Mouse (Mus musculus) heart, adult 2 months (tissue): Measurements from ENCODE around the gene Agap1. TPM values are rescaled to one million over a fixed set of nuclear protein-coding genes. Genes with fewer than 3 reads are reported as not detected.

ENCODE experiments used
- DNase-seq, 2 experiments: peaks; one replicate each; pipeline ENCODE4 v3.0.0; 2021
- H3K27ac ChIP-seq: fragments of 200-600 bp; 2 replicates; pipeline ENCODE4 v1.8.1; 2022
- H3K27me3 ChIP-seq: fragments of 200-500 bp; 2 replicates; pipeline ENCODE4 v1.6.1; 2012; ENCODE audit warnings: mild to moderate bottlenecking, low read length, inconsistent platforms, mixed read lengths; ENCODE audit not compliant: control insufficient read depth, insufficient read depth
- H3K36me3 ChIP-seq: fragments of 200-500 bp; 2 replicates; pipeline ENCODE4 v1.6.1; 2012; ENCODE audit warnings: low read length, inconsistent platforms; ENCODE audit not compliant: control insufficient read depth, insufficient read depth
- H3K4me1 ChIP-seq: fragments of 200-500 bp; 2 replicates; pipeline ENCODE4 v1.6.1; 2011; ENCODE audit warnings: low read length; ENCODE audit not compliant: control insufficient read depth, insufficient read depth
- H3K4me3 ChIP-seq: fragments of 200-600 bp; 2 replicates; pipeline ENCODE4 v1.8.1; 2022
- H3K79me2 ChIP-seq: fragments of 200-500 bp; replicated peaks from 2 replicates; pipeline ENCODE4 v1.6.1; 2012; ENCODE audit warnings: mild to moderate bottlenecking, inconsistent platforms, low read length, moderate library complexity, mixed read lengths; ENCODE audit not compliant: control insufficient read depth, insufficient read depth
- H3K9ac ChIP-seq: fragments of 200-500 bp; 2 replicates; pipeline ENCODE4 v1.6.1; 2012; ENCODE audit warnings: low read depth, mild to moderate bottlenecking, control low read depth, inconsistent platforms, low read length, mixed read lengths
- CTCF ChIP-seq: fragments of 200-600 bp; IDR thresholded peaks from 2 replicates; pipeline ENCODE4 v1.8.1; 2022; ENCODE audit warnings: antibody characterized with exemption, mild to moderate bottlenecking, moderate library complexity
- EP300 ChIP-seq: fragments of 200-500 bp; IDR thresholded peaks from 2 replicates; pipeline ENCODE4 v1.6.1; 2011; ENCODE audit warnings: low read depth, low read length, control low read depth; ENCODE audit not compliant: insufficient read depth
- POLR2A ChIP-seq: fragments of 200-500 bp; IDR thresholded peaks from 2 replicates; pipeline ENCODE4 v1.6.1; 2011; ENCODE audit warnings: mild to moderate bottlenecking, low read depth, low read length, control low read depth; ENCODE audit not compliant: insufficient read depth
- WGBS: fragments of 180-500 bp; shearing (Covaris S2); methylation state at CpG from one replicate; pipeline ENCODE4 v1.1.7; 2018; 5-methylcytosine and 5-hydroxymethylcytosine counted together
- intact Hi-C: fragments of 180-260 bp; cut with DNase I; formaldehyde crosslinking; loops from one replicate; pipeline ENCODE4 v1.15.1; 2025
- polyA plus RNA-seq: library from polyadenylated mRNA; depleted of rRNA; stranded (reverse); fragments of >200 nt; gene quantifications from 2 replicates; pipeline ENCODE4 v1.2.3, GENCODE M21; 2012
- total RNA-seq, 2 experiments: library from RNA; stranded (reverse); gene quantifications; 2 replicates each; pipeline ENCODE4 v1.2.3; 2021

The Agap1 gene
- total and polyA plus RNA-seq, 3 experiments, result 11.4 to 62.1 (median 59.0) TPM

DNA sequence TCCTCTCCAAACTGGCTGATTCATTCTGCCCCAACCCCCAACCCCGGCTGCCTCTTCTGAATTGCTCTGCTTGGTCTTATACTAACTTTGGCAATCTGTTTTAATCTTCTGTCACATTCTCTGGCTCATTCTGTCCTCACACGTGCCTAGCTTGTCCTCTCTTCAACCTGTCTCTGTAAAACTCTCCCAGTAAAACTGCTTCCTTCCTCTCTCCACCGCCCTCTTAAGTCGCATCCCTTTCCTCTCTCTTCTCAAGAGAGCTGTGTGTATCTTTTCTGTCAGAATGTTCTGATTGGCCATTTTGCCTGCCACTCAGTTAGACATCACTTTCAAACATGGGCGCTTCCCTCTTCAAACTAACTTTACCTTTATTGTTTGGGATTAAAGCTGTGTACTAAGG is 346.9 kb downstream of the Agap1 start:
- Histone ChIP-seq H3K4me1 (no peaks in the 10 kb centered on the region), H3K27me3 (no peaks in the 10 kb centered on the region), H3K79me2 (no peaks in the 10 kb centered on the region), H3K36me3 (no peaks in the 10 kb centered on the region), H3K27ac (no peak overlapping the region), H3K9ac (no peak overlapping the region), H3K4me3 (no peak overlapping the region)
- 55% methylated on average over 5 of the region's 5 CpGs for WGBS
- no peak for TF ChIP-seq EP300
- TF ChIP-seq CTCF, result no peak
- no peak for TF ChIP-seq POLR2A
- intact Hi-C loops, result no loop called here
- DNase-seq, result no peak

DNA sequence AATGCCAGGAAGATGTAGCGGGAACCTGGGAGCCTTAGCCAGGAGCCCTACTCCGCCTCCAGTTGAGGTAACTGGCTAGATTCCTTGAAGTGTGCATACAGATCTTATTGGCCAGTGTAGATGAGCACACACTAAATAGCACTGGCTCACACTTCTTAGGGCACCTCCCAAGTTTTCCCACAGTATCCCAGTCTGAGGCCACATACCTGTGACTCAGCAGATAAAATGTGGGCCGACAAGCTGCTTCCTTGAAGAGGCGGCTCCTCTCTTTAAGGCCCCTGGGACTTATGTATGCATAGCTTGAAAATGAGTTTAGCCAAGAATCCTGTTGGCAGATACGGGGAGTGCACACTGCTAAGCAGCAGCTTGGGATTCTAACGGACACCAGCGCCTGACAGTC is 350.4 kb downstream of the Agap1 start:
- Histone ChIP-seq H3K36me3 (no peaks in the 10 kb centered on the region), H3K27me3 (no peaks in the 10 kb centered on the region), H3K4me3 (no peak overlapping the region), H3K4me1 (no peaks in the 10 kb centered on the region), H3K9ac (no peak overlapping the region), H3K79me2 (no peaks in the 10 kb centered on the region), H3K27ac (no peak overlapping the region)
- intact Hi-C loops, result no loop called here
- TF ChIP-seq CTCF, result no peak
- no peak for TF ChIP-seq EP300
- DNase-seq, result no peak
- 79% methylated on average over 7 of the region's 7 CpGs for WGBS

DNA sequence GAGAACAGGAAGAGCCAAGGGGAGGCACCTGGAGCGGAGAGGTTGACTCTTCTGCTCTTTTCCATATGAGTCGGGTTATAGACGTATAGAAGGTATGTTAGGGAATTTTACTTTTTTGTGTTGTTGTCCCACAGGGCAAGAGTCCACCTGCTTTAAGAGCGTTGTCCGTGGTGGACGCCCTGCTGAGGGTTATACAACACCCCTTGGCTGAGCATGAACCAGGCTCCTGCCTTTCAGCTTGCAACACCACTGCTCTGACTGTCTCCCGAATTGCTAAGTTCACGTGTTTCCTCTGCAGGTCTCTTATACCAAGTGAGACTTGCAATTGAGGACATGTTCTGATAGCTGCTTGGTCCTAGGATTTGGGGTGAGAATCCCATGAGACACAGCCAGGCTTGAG is 358.2 kb downstream of the Agap1 start:
- H3K79me2 ChIP-seq, result no peaks in the 10 kb centered on the region
- H3K36me3 ChIP-seq, result no peaks in the 10 kb centered on the region
- 91% methylated on average over 8 of the region's 8 CpGs for WGBS
- no peak for TF ChIP-seq POLR2A
- TF ChIP-seq EP300, result no peak
- no peak overlapping the region for H3K27ac ChIP-seq
- H3K4me3 ChIP-seq, result no peak overlapping the region
- no peaks in the 10 kb centered on the region for H3K4me1 ChIP-seq
- intact Hi-C loops, result no loop called here
- DNase-seq, result no peak
- H3K9ac ChIP-seq, result no peak overlapping the region
- H3K27me3 ChIP-seq, result no peaks in the 10 kb centered on the region

DNA sequence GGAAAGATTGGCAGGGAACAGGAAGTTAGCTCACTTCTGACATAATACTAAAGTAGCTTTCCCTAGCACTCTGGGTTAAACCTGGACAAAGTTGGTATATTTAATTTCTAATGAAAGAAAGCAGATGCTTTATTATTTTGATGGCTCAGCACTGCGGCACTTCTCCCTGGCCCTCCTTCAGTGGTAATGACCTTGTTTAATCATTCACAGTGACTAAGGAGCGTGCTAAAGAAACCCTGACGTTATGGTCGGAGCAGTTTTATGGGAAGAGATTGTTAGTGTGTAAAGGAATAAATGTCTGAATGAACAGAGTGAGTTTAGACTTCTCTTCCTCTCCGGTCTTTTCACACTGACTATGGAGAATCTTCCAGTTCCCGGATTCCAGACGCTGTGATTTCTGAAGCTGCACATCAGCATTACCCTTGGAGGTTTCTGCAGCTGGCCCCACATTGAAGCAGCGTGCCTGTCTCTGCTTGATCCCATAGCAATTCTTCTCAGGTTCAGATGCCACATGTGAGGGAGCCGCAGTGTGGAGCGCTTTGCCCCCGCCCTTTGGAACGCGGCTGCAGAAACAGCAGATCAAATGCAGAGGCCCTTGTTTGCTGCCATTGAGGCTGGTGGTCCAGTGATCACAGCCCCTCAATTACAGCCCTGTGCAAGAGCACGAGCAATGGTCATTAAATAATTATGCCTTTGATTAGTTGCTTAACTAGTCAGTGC is 362.0 kb downstream of the Agap1 start:
- Histone ChIP-seq H3K9ac (no peak overlapping the region), H3K27ac (no peak overlapping the region), H3K4me3 (no peak overlapping the region), H3K79me2 (no peaks in the 10 kb centered on the region), H3K36me3 (no peaks in the 10 kb centered on the region), H3K27me3 (no peaks in the 10 kb centered on the region), H3K4me1 (no peaks in the 10 kb centered on the region)
- DNase-seq, result no peak
- intact Hi-C loops, result no loop called here
- 93% methylated on average over 14 of the region's 14 CpGs for whole genome bisulfite sequencing
- TF ChIP-seq CTCF, result no peak
- no peak for TF ChIP-seq POLR2A
- no peak for TF ChIP-seq EP300

DNA sequence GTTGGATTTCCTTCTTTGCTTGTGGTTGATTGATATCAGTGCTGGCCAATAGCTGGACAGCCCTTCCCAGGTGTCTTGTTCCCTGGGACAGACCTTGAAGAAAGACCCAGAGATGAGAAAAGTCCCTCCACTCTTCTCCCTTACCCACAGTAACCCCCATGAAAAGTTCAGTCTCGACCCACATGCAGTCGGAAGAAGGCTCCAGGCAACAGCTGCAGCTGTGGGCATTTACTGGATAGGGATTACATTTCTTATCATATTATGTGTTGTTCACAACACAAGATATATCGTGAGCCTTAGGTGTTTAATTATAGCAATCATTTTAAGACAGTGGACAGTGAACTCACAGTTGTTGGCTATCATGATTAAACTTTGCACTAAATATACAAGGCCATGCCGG is 367.2 kb downstream of the Agap1 start:
- H3K79me2 ChIP-seq, result no peaks in the 10 kb centered on the region
- 87% methylated on average over 4 of the region's 4 CpGs for WGBS
- intact Hi-C loops, result no loop called here

DNA sequence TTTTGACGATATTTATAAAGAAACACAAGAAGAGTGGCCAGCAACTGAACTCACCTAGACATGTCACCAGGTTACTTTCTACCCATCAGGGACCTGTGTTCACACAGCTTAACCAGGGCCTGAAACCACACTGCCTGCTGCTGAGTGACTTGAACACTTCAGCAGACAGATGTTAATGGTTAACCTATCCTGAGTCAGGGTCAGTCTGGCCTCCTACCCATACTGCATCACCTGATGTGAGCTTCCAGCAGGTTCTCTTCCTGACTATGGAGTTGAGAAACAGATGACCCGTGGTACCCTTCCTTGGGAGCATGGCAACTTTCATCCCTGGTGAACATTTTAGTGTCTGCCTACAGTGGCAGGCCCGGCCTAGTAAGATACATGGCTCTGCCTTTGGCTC is 367.8 kb downstream of the Agap1 start:
- intact Hi-C loops, result no loop called here
- Histone ChIP-seq H3K27ac (no peak overlapping the region), H3K4me3 (no peak overlapping the region), H3K27me3 (no peaks in the 10 kb centered on the region), H3K4me1 (no peaks in the 10 kb centered on the region), H3K79me2 (no peaks in the 10 kb centered on the region), H3K36me3 (no peaks in the 10 kb centered on the region), H3K9ac (no peak overlapping the region)
- no peak for DNase-seq
- TF ChIP-seq POLR2A, result no peak
- TF ChIP-seq CTCF, result no peak
- TF ChIP-seq EP300, result no peak
- 94% methylated on average over 3 of the region's 3 CpGs for WGBS

More for the DNA sequence above, 367.2 kb downstream of the Agap1 start:
- DNase-seq, result no peak
- no peaks in the 10 kb centered on the region for H3K27me3 ChIP-seq
- no peak overlapping the region for H3K9ac ChIP-seq
- no peak overlapping the region for H3K27ac ChIP-seq
- no peak overlapping the region for H3K4me3 ChIP-seq
- no peaks in the 10 kb centered on the region for H3K4me1 ChIP-seq
- TF ChIP-seq EP300 (no peak), POLR2A (no peak), CTCF (no peak)
- no peaks in the 10 kb centered on the region for H3K36me3 ChIP-seq
